Mouse (Mus musculus): Measurements from ENCODE around the gene Gm6526.
"Not testable (repeated sequence)": the region's sequence is repeated elsewhere in the genome, so short reads cannot be mapped to it uniquely, and the experiment has no call there.

Gm6526 gene

DNA sequence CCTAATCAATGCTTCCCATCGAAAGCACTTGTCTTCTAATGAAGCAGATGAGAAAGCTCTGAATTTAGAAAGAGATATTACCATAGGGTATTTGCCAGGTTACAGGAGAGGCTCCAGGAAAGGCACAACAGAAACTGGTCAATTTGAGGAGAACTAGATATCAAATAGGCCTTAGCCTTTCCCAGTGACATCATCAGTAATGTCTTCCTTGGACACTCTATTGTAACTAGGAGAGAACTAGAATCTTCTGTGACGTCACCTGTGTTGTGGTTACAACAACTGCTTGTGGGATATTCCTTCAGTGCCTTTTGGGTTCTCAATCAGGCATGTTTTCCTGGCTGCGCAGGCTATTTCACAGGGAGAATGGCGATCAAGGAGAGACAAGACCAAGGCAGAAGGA is at the start of gene Gm6526:
TSS of gene Gm6526 (plus strand) at position 301 of the 400 bp plus-strand sequence.
- in situ Hi-C loops (cut with MboI; ENCODE audit: low pct_unique_long_range_greater_than_20kb in 1 of 2, low sequenced_read_pairs in 2 of 2, unreplicated experiment in 1 of 2), result not testable (repeated sequence)

DNA sequence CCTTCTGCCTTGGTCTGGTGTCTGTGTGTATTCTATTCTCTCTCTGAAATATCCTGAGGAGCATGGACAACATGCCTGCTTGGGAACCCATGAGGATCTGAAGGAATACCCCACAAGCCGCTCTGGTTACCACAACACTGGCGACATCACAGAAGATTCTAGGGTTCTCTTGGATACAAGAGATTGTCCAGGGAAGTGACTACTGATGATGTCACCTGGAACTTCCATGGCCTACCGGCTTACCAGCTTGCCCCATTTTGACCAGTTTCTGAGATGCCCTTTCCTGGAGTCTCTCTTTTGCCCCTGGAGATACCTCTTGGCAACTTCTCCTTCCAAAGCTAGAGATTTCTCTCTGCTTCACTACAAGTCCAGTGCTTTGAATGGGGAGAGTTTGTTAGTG is 20.3 kb upstream of the Gm6526 start, which contains the start of gene Gm16506:
TSS of gene Gm16506 (minus strand) at position 101 of the 400 bp plus-strand sequence.
- in situ Hi-C loops (cut with MboI; ENCODE audit: low pct_unique_long_range_greater_than_20kb in 1 of 2, low sequenced_read_pairs in 2 of 2, unreplicated experiment in 1 of 2), result not testable (repeated sequence)

DNA sequence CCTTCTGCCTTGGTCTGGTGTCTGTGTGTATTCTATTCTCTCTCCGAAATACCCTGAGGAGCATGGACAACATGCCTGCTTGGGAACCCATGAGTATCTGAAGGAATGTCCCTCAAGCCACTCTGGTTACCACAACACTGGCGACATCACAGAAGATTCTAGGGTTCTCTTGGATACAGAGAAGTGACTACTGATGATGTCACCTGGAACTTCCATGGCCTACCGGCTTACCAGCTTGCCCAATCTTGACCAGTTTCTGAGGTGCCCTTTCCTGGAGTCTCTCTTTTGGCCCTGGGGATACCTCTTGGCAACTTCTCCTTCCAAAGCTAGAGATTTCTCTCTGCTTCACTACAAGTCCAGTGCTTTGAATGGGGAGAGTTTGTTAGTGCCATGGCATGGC is 37.0 kb downstream of the Gm6526 start, which contains the start of gene Gm8180:
TSS of gene Gm8180 (minus strand) at position 101 of the 400 bp plus-strand sequence.
- in situ Hi-C loops (cut with MboI; ENCODE audit: low pct_unique_long_range_greater_than_20kb in 1 of 2, low sequenced_read_pairs in 2 of 2, unreplicated experiment in 1 of 2), result not testable (repeated sequence)

DNA sequence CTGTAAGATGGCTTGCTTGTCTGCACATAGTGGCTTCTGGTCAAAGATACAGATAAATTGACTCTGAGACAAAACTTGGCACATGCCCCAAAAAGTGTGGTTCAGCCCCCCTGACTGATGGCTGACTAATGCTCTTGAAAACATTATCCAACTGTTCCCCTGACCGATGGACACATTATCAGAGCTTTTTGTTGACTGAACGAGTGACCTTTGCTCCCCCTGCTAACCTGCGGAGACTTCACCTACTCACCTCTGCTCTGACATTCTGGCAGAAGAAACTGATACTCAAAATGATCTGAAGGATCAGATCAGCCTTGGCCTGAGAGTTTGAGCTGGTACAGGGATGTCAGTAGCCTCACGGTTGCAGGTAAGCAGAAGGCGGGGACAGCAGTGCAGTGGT is 46.1 kb downstream of the Gm6526 start:
- in situ Hi-C loops (cut with MboI; ENCODE audit: low pct_unique_long_range_greater_than_20kb in 1 of 2, low sequenced_read_pairs in 2 of 2, unreplicated experiment in 1 of 2), result not testable (repeated sequence)

DNA sequence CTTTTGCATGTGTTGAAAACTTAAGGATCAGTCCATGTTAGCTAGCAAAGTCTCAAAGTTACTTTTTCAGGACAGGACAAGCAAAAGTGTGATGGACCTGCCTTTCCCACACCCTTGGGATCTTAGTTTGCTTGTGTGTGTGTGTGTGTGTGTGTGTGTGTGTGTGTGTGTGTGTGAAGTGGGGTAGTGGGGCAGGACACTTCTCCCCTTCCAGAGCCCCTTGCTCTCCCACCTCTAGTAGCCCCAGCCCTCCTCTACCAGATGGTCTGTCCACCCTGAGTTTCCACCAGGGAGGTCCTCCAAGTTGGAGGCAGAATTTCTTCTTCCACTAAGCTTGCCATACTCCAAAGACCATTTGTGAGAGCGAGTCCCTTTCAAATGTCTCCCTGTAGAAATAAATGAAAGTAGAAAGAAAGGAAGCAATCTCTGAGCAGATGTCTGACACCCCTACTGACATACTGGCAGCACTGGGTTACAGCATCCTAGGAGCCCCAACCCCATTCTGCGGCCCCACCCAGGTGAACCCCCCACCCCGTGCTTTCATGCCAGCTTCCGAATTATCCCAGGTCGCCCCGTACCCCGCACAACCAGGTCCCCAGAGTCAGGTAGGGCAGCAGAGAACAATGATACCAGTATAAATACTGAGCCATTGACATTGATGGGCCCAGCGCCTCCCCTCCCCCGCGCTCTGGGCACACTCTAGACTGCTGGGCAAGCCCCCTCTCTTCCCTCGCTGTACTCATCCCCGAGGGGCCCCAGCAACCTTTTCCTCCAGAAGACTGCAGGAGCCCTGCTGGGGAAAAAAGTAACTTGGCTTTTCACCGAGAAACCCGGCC is 48.6 kb downstream of the Gm6526 start:
- in situ Hi-C loops (cut with MboI; ENCODE audit: low pct_unique_long_range_greater_than_20kb in 1 of 2, low sequenced_read_pairs in 2 of 2, unreplicated experiment in 1 of 2), result no loop called here

DNA sequence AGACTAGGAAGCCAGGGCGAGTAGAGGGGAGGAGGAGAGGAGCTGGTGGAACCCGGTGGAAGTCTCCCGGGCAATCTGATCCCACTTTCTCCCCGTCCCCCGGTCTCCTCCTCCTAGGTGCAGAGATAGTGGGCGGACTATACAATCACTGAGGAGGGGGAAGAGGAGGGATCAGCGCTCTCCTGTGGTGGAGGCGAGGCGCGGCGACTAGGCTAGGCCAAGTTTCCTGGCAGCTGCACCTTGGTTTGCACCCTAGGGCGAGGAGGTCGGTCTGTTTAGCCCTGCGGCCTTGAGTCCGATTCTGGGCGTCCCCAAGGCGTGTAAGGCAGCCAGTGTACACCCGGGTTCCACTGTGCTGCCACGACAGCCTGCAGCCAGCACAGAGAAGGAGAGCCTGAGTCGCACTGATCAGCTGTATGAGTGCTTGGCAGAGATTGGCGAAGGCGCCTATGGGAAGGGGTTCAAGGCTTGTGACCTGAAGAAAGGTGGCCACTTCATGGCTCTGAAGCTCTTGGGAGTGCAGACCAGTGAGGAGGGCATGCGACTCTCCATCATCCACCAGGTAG is 49.3 kb downstream of the Gm6526 start:
- in situ Hi-C loops (cut with MboI; ENCODE audit: low pct_unique_long_range_greater_than_20kb in 1 of 2, low sequenced_read_pairs in 2 of 2, unreplicated experiment in 1 of 2), result not testable (repeated sequence)

DNA sequence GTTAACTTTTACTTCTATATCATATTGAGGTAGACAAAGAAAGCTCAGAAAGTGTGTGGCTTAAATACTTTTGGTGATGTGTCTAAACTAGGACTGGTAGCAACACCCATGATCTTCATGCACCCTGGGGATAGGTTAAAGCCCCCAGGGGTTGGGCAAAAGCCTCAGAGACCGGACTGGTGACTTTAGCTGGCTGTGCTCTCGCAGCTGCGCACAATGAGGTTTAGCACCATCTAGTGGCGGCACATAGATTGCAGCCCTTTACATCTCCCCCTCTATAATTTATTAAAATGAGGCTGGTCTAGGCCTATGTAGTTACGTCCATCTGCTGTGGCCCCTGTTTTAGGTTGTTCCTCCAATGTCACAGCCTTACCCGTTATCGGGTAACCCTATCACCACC is 56.8 kb downstream of the Gm6526 start:
- in situ Hi-C loops (cut with MboI; ENCODE audit: low pct_unique_long_range_greater_than_20kb in 1 of 2, low sequenced_read_pairs in 2 of 2, unreplicated experiment in 1 of 2), result not testable (repeated sequence)

Measured in mouse embryonic stem cell (cell line).